Mouse (Mus musculus) small intestine, adult 2 months (tissue): ENCODE measurements around the gene Duxbl3. TPM values are rescaled to one million over a fixed set of nuclear protein-coding genes. Genes with fewer than 3 reads are reported as not detected.

Source experiments
- H3K27ac ChIP-seq: fragments of 200-500 bp; 2 replicates; pipeline ENCODE4 v1.5.1; 2012; ENCODE audit warnings: low read depth, low read length, control low read depth, inconsistent platforms; ENCODE audit not compliant: insufficient read depth
- H3K27me3 ChIP-seq: fragments of 200-500 bp; 2 replicates; pipeline ENCODE4 v1.6.1; 2012; ENCODE audit warnings: mild to moderate bottlenecking, moderate library complexity, low read length, inconsistent platforms; ENCODE audit not compliant: control insufficient read depth, insufficient read depth
- H3K36me3 ChIP-seq: fragments of 200-500 bp; 2 replicates; pipeline ENCODE4 v1.6.1; 2012; ENCODE audit warnings: mild to moderate bottlenecking, low read length, control low read depth, inconsistent platforms; ENCODE audit not compliant: control insufficient read depth, insufficient read depth
- H3K4me1 ChIP-seq: fragments of 200-500 bp; 2 replicates; pipeline ENCODE4 v1.6.1; 2012; ENCODE audit warnings: low read length, inconsistent platforms, mixed read lengths; ENCODE audit not compliant: control insufficient read depth, insufficient read depth, insufficient read length
- H3K4me3 ChIP-seq: fragments of 200-500 bp; 2 replicates; pipeline ENCODE4 v1.5.1; 2012; ENCODE audit warnings: low read depth, mild to moderate bottlenecking, control low read depth, inconsistent platforms, low read length, moderate library complexity
- CTCF ChIP-seq: fragments of 200-500 bp; IDR thresholded peaks from 2 replicates; pipeline ENCODE4 v1.5.1; 2012; ENCODE audit warnings: low read depth, mild to moderate bottlenecking, control low read depth, inconsistent platforms, low read length, moderate library complexity, mixed read lengths; ENCODE audit not compliant: insufficient replicate concordance, insufficient read length; ENCODE audit errors: extremely low read depth
- POLR2A ChIP-seq: fragments of 200-500 bp; IDR thresholded peaks from 2 replicates; pipeline ENCODE4 v1.6.1; 2012; ENCODE audit warnings: low read depth, mild to moderate bottlenecking, control low read depth, inconsistent platforms, low read length, moderate library complexity
- WGBS: fragments of 180-500 bp; shearing (Covaris S2); methylation state at CpG from one replicate; pipeline ENCODE4 v1.1.7; 2018; 5-methylcytosine and 5-hydroxymethylcytosine counted together
- polyA plus RNA-seq: library from polyadenylated mRNA; depleted of rRNA; stranded (reverse); fragments of >200 nt; gene quantifications from 2 replicates; pipeline ENCODE4 v1.2.3, GENCODE M21; 2012; rRNA removed

Gene Duxbl3
- polyA plus RNA-seq, 1 experiment = 0.19 TPM

DNA sequence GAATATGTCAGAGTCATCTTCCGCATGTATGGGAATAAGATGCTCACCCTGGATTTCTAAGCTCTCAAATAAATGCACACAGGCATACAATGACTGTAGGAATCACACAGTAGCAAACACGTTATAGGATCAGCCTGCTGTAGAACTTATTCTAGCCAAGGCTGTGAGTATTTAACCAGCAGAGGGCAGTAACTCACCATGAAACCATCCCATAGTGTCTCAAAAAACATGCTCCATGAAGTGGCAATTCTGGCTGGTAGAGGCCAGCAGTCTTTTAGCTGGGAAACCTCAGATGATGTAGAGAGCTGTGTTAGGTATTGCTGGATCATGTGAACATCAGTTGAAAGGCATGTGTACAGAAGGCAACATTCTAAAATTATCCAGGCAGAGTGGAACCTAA lies 45.3 kb downstream of the Duxbl3 start:
- 37% methylated on average over 2 of the region's 2 CpGs for WGBS
- no peaks in the 10 kb centered on the region for H3K27me3 ChIP-seq
- no peak overlapping the region for H3K27ac ChIP-seq
- H3K36me3 ChIP-seq = no peaks in the 10 kb centered on the region
- H3K4me1 ChIP-seq = peaks cover 6% of the 10 kb centered on the region; the same call in 1 of the 2 replicates
- TF ChIP-seq POLR2A = no peak
- no peak for TF ChIP-seq CTCF
- H3K4me3 ChIP-seq = no peak overlapping the region

DNA sequence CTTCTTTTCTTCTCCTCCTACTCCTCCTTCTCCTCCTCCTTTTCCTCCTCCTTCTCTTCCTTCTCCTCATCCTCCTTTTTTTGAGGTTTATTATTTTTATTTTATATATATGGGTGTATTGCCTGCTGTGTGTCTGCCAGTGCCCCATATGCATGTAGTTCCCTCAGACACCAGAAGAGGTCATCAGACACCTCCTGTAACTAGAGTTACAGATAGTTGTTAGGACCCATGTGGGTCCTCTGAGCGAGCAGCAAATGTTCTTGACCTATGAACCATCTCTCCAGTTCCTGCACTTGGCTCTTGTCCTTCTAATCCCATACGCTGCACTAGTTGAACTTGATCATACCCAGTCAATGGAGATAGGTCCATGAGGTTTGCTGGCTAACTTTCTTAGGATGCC lies 48.3 kb downstream of the Duxbl3 start:
- no peak overlapping the region for H3K27ac ChIP-seq
- no peak overlapping the region for H3K4me3 ChIP-seq
- no peaks in the 10 kb centered on the region for H3K27me3 ChIP-seq
- TF ChIP-seq POLR2A = no peak
- no peak for TF ChIP-seq CTCF
- H3K36me3 ChIP-seq = no peaks in the 10 kb centered on the region
- 50% methylated on average over 2 of the region's 2 CpGs for WGBS
- no peaks in the 10 kb centered on the region for H3K4me1 ChIP-seq

DNA sequence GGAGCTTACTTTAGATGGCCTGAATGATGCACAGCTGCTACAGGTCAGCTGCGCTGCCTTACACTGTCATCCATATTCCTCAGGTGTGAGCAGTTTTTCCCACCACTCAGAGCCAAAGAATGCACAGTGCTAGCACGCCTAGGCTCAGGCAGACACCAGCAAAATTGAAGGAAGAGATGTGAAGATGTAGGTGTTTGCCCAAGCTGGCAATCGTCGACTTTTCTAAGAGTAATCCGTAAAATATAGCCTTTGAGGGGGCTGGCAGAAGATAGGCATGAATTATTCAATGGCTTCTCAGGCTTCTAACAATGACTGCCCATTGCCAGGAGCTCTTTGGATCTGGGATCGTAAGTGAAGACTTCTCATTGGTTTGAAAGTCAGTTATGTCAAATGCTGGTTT lies 51.1 kb downstream of the Duxbl3 start:
- Histone ChIP-seq H3K4me1 (no peaks in the 10 kb centered on the region), H3K27ac (no peak overlapping the region), H3K4me3 (no peak overlapping the region), H3K36me3 (no peaks in the 10 kb centered on the region), H3K27me3 (no peaks in the 10 kb centered on the region)
- 90% methylated on average over 6 of the region's 6 CpGs for WGBS
- no peak for TF ChIP-seq POLR2A
- TF ChIP-seq CTCF = no peak

DNA sequence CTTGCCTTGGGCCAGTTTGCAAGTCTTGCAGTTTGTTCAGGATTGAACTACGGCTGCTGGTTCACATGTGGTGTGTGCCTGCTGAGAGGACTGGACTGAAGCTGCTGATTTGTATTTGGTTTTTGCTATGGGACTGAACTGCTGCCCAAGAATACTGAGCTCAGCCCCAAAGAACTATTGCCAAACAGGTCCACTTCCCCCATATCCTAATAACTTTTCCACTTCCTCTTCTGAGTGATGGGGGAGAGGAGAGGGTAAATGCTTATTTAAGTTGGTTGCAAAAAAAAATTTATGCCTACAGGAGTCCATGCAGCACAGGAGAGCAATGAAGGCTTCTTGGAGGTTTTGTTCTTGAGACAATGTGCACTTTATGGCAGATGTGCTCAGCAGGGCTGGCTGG lies 51.7 kb downstream of the Duxbl3 start:
- TF ChIP-seq POLR2A (no peak), CTCF (no peak)
- Histone ChIP-seq H3K4me1 (no peaks in the 10 kb centered on the region), H3K36me3 (no peaks in the 10 kb centered on the region), H3K4me3 (no peak overlapping the region), H3K27ac (no peak overlapping the region), H3K27me3 (no peaks in the 10 kb centered on the region)
- WGBS = 94% methylated on average over 1 of the region's 1 CpGs

DNA sequence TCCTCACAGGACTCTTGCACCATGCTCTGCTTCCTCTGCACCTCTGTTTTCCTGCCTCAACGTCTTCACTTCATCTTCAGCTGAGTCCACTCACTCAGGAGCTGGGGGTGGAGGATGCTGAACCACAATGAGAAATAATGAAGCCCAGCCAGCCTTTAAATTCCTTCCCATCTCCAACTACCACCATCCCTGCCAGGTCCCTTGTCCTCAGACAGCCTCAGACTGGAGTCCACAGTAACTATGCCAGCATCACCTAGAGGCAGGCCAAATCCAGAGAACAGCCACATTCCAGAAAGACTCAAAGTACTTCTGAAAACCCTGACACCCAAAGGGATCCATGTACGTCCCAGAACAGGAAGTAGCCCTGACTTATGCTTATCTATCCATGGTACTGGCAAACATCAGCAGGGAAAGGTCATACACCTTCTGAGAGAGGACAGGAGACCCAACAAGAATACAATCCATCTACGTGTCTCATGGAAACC lies 58.5 kb downstream of the Duxbl3 start:
- no peak overlapping the region for H3K27ac ChIP-seq
- WGBS = 53% methylated on average over 3 of the region's 3 CpGs
- no peaks in the 10 kb centered on the region for H3K4me1 ChIP-seq
- TF ChIP-seq CTCF (no peak), POLR2A (no peak)
- H3K4me3 ChIP-seq = no peak overlapping the region
- no peaks in the 10 kb centered on the region for H3K36me3 ChIP-seq
- no peaks in the 10 kb centered on the region for H3K27me3 ChIP-seq

Other genes with a start within 250 kb of the Duxbl3 start
- 51.0 and 166 TPM in 2 replicates for gene Gm9780, start 215.3 kb upstream of the Duxbl3 start, polyA plus RNA-seq
- gene Tmem254c, start 190.6 kb upstream of the Duxbl3 start, polyA plus RNA-seq = 15.8 and 17.2 TPM in 2 replicates
- not detected in 2 replicates for gene Cphx2, start 176.4 kb upstream of the Duxbl3 start, polyA plus RNA-seq
- gene Cphx3, start 175.7 kb upstream of the Duxbl3 start, polyA plus RNA-seq = not detected in 2 replicates
- gene Duxbl2, start 139.6 kb upstream of the Duxbl3 start, polyA plus RNA-seq = 0.08 TPM in 1 of 2 replicates, not detected in the other
- 5.4 and 9.3 TPM in 2 replicates for gene Plac9b, start 75.5 kb upstream of the Duxbl3 start, polyA plus RNA-seq
- gene Tmem254b, start 50.9 kb upstream of the Duxbl3 start, polyA plus RNA-seq = 12.7 and 17.2 TPM in 2 replicates